In the genomic region with DNA sequence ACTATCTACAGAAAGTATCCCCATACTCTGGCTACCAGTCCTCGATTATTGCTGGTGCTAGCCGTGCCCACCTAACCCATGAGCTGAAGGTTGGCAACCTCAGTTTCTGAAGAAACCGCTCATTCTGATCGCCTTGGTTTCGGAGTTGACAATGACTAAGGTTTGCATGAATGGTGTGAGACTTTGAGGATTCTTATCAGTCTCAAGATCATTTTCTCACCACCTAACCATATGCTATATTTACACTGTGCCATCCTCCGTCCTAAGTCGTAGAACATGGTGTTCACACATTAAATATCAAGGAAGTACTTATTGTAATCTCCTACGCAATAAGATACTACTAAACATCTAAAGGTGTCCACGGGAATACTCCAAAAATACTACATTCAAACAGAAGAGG, we compare ENCODE assay signal across 32 mouse cellular contexts. TPM values are rescaled to one million over a fixed set of nuclear protein-coding genes. Genes with fewer than 3 reads are reported as not detected.
DNase-seq lines count a peak whose midpoint lies in the region; ATAC-seq lines count a peak whose summit lies in the region.
"Had no signal": no experiment of that assay in that cellular context is flagged by ENCODE, and none has a peak within 500 bp of the region (broad histone marks: within the 10 kb centered on the region; RNA-seq: fewer than 3 reads in every experiment).

No protein-coding gene starts in this region.

- H3K9ac ChIP-seq in limb, embryonic 15.5 days: no peak overlapping the region
- H3K9ac ChIP-seq in heart, embryonic 11.5 days (ENCODE audit: low read depth, low read length): no peak overlapping the region
- H3K9ac ChIP-seq: embryonic facial prominence, embryonic 13.5 days; forebrain, embryonic 13.5 days; heart, embryonic 12.5 days; heart, embryonic 15.5 days; hindbrain, embryonic 13.5 days had no signal

- no peak for ATAC-seq in limb, embryonic 15.5 days (ENCODE audit: insufficient number of reproducible peaks, low FRiP score, low TSS enrichment, low read depth)
- ATAC-seq in megakaryocyte, adult 5-6 weeks (ENCODE audit: poor library complexity, severe bottlenecking): no peak
- no peak for ATAC-seq in heart, embryonic 11.5 days (replicated peaks; ENCODE audit: insufficient number of reproducible peaks, low FRiP score, low TSS enrichment)
- ATAC-seq: activated CD4-positive, CD25-positive, alpha-beta regulatory T cell, adult 4 months; forebrain, embryonic 13.5 days; forebrain, embryonic 16.5 days; hindbrain, embryonic 16.5 days; inflammation-experienced regulatory T-cells, adult 6 months; intestine, embryonic 16.5 days had no signal

- no peaks in the 10 kb centered on the region for H3K27me3 ChIP-seq in limb, embryonic 15.5 days
- H3K27me3 ChIP-seq in limb, embryonic 10.5 days (ENCODE audit: low read depth, poor library complexity, severe bottlenecking): no peaks in the 10 kb centered on the region
- no peaks in the 10 kb centered on the region for H3K27me3 ChIP-seq in heart, embryonic 11.5 days (ENCODE audit: control insufficient read depth, insufficient read depth, low read length)
- H3K27me3 ChIP-seq: CH12.LX; embryonic facial prominence, embryonic 13.5 days; forebrain, embryonic 13.5 days; heart, embryonic 12.5 days; heart, embryonic 15.5 days had no signal

- DNase-seq in limb, embryonic 10.5 days (ENCODE audit: low spot score): no peak
- peak; percentile 32 for DNase-seq in T-cell, adult 2 months (ENCODE audit: low spot score)
- peak; percentile 46 to 72 for DNase-seq in natural killer cell, adult 2 months (ENCODE audit: low spot score in 2 of 2)
- DNase-seq in adrenal gland, adult 18-20 months (ENCODE audit: low spot score in 2 of 2): no peak
- DNase-seq: adrenal gland, adult 2 months; adrenal gland, postnatal 14 days; B cell, adult 2 months; cerebellum, adult 11 months; cerebellum, adult 2 months; cerebellum, adult 9-11 months; cerebellum, postnatal 25 days; gastrocnemius, postnatal 10 days; heart, adult 11 months; heart, postnatal 10 days; heart, postnatal 36 days had no signal

- 94% methylated on average over 9 of the region's 9 CpGs for WGBS in limb, embryonic 15.5 days
- 94% methylated on average over 9 of the region's 9 CpGs for WGBS in limb, embryonic 10.5 days
- 85% methylated on average over 9 of the region's 9 CpGs for WGBS in heart, embryonic 11.5 days (ENCODE audit: insufficient replicate concordance)

- H3K4me1 ChIP-seq in limb, embryonic 15.5 days: peaks cover 17% of the 10 kb centered on the region
- peaks cover 15% of the 10 kb centered on the region for H3K4me1 ChIP-seq in limb, embryonic 10.5 days
- H3K4me1 ChIP-seq in heart, embryonic 11.5 days (ENCODE audit: control insufficient read depth, insufficient read depth, low read length): peaks cover 18% of the 10 kb centered on the region

- no peaks in the 10 kb centered on the region for H3K9me3 ChIP-seq in limb, embryonic 15.5 days
- no peaks in the 10 kb centered on the region for H3K9me3 ChIP-seq in limb, embryonic 10.5 days (replicated peaks)
- H3K9me3 ChIP-seq in heart, embryonic 11.5 days (replicated peaks; ENCODE audit: control insufficient read depth, low read length): no peaks in the 10 kb centered on the region
- H3K9me3 ChIP-seq: embryonic facial prominence, embryonic 13.5 days; forebrain, embryonic 10.5 days; forebrain, embryonic 13.5 days; G1E; heart, embryonic 12.5 days; heart, embryonic 15.5 days; hindbrain, embryonic 10.5 days; hindbrain, embryonic 13.5 days had no signal

- no peak overlapping the region for H3K4me3 ChIP-seq in limb, embryonic 15.5 days
- no peak overlapping the region for H3K4me3 ChIP-seq in limb, embryonic 10.5 days
- no peak overlapping the region for H3K4me3 ChIP-seq in heart, embryonic 11.5 days (ENCODE audit: low read depth, low read length)
- H3K4me3 ChIP-seq: embryonic facial prominence, embryonic 13.5 days; forebrain, embryonic 10.5 days; forebrain, embryonic 13.5 days; heart, embryonic 12.5 days; heart, embryonic 15.5 days; hindbrain, embryonic 10.5 days; hindbrain, embryonic 13.5 days had no signal

- H3K4me2 ChIP-seq in limb, embryonic 15.5 days: no peak overlapping the region
- H3K4me2 ChIP-seq in heart, embryonic 11.5 days: no peak overlapping the region
- H3K4me2 ChIP-seq: embryonic facial prominence, embryonic 13.5 days; forebrain, embryonic 13.5 days; heart, embryonic 12.5 days; heart, embryonic 15.5 days; hindbrain, embryonic 13.5 days had no signal

- peaks cover 8% of the 10 kb centered on the region for H3K36me3 ChIP-seq in limb, embryonic 15.5 days
- peaks cover 18% of the 10 kb centered on the region for H3K36me3 ChIP-seq in limb, embryonic 10.5 days
- H3K36me3 ChIP-seq in heart, embryonic 11.5 days (ENCODE audit: control insufficient read depth, insufficient read depth, low read length): peaks cover 3% of the 10 kb centered on the region; the same call in 1 of the 2 replicates

- peak overlapping the region; percentile 39; the same call in 1 of the 2 replicates for H3K27ac ChIP-seq in limb, embryonic 15.5 days
- H3K27ac ChIP-seq in limb, embryonic 10.5 days: no peak overlapping the region
- no peak overlapping the region for H3K27ac ChIP-seq in heart, embryonic 11.5 days (ENCODE audit: low read depth, low read length)
- H3K27ac ChIP-seq: embryonic facial prominence, embryonic 13.5 days; forebrain, embryonic 10.5 days; forebrain, embryonic 13.5 days; heart, embryonic 15.5 days; hindbrain, embryonic 10.5 days; hindbrain, embryonic 13.5 days had no signal

RNA-seq across cellular contexts. Expression of gene Etv3, which starts 1.5 kb away (rescaled TPM):
- polyA plus RNA-seq in limb, embryonic 15.5 days (2015; fragmentation: Nextera tagmentation; extraction: Ambion mirVana): 22.7 and 27.7 TPM in 2 replicates
- 12.1 and 13.9 TPM in 2 replicates for polyA plus RNA-seq in limb, embryonic 10.5 days (2016; fragmentation: Nextera tagmentation; extraction: Ambion mirVana)
- 12.9 and 13.8 TPM in 2 replicates for total RNA-seq in megakaryocyte, adult 5-6 weeks (2015)
- total RNA-seq in megakaryocyte, adult 5-6 weeks (2017): 14.6 and 16.7 TPM in 2 replicates
- total RNA-seq in adrenal gland, adult 18-20 months (2021): 10 to 100 TPM; 21.1 to 27.1 TPM
- polyA plus RNA-seq in heart, embryonic 11.5 days (2014; fragmentation: Nextera tagmentation; extraction: Ambion mirVana): 7.7 and 9.0 TPM in 2 replicates

Comparison
In these comparisons a context has a peak if more than half of its experiments do, and no peak if none do; other contexts are left out.
1. DNase-seq: peak in T-cell, adult 2 months (single experiment) and natural killer cell, adult 2 months (2 of 2); none in limb, embryonic 10.5 days (single experiment) and adrenal gland, adult 18-20 months (0 of 2).